Mouse (Mus musculus): ENCODE data around the gene Frs3.

Frs3 gene

DNA sequence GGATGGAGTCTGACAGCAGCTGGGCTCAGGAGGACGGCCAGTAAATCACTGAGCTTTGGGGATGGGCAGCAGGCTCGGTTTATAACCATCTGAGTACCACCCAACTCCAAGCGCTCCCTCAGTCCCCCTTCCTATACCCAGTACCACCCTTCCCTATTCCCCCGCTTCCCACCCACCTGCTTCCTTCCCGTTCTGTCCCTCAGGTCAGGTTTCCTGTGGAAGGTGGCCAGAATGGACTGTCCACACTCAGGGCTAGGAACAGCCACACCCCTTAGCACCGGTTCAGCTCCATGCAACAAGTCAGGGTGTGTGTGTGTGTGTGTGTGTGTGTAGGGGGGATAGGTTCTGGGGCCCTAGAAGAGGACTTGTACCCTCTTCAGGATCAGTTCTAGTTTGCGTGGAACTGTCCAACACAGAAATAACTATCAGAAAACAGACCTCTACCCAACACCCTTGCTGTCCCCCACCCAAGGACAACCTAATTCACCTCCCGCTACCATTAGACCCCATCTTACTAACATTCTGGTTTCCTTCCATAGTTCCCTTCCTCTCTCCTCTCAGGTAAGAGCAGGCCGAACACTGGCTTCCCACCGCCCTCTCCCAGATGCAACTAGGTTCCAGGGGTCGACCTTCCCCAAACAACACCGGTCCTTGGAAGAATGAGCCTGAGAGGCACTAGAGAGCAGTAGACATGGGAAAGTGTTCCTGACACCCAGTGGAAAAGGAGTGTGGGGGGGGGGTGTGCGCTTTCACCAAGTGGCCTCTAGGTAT is 5.0 kb downstream of the Frs3 start:
- no peak for DNase-seq

DNA sequence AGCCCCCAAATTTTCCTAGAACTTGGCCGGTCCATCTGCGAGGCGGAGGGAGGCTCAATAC is 5.4 kb downstream of the Frs3 start, which contains the start of gene Gm21981:
Gm21981 (minus strand) TSS at position 14 of the 61 bp plus-strand sequence.
- DNase-seq = no peak

DNA sequence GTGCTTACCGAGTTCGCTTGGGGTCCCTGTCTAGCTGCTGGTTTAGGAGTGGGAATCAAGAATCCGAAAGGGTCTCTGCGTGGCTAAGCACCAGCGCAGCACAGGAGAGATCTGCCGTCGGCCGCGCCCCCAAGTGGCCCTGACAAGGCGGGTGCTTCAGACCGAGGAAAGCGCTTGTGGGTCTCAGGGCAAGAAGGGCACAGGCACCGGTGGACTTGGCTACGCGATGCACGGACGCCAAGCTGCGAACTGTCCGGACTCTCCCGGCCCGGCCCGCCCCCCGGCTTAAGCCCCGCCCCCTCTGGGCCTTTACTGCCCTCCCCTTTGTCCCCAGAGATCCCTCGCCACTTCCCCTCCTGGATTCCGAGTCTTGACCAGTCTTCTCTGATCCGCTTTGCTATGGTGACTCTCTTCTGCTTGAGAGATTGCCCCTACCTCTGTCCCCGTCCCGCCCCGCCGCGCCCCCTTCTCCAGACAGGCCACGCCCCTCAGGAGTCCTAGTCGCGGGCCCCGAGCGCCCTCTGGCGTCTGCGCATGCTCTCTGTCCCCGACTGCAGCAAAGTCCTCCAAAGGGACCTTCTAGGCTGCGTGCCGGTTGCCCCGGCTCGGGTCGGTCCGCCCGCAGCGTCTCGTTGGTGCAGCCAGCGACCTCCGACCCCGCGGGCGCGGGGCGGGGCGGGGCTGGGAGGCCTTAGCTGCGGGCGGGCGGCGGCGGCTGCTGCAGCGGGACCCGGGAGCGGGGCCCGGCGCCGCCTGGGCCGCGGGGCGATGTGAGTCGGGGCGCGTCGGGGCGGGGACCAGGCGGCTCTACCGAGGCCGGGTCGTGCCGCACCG is 5.9 kb downstream of the Frs3 start, which contains the start of gene Prickle4:
Prickle4 (minus strand) TSS at position 234 of the 834 bp plus-strand sequence.
- peak; percentile 98 for DNase-seq

DNA sequence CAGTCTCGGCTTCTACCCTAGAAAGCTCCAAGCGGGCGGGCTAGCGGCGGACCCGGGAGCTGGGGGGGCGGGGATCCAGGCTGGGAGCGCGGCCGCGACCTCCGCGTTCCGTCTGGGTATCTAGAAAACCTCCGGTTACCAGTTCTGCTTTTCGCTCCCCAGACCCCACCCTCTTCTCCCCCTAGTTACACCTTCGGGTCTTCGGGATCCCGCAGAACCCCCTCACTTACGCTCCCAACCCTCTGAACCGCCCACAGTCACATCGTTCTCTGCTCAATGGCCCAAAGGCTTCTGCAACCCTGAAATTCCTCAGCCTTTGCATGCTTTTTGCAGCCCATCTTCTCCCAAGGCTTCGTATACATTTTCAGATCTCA is 6.5 kb downstream of the Frs3 start:
- no peak for DNase-seq

DNA sequence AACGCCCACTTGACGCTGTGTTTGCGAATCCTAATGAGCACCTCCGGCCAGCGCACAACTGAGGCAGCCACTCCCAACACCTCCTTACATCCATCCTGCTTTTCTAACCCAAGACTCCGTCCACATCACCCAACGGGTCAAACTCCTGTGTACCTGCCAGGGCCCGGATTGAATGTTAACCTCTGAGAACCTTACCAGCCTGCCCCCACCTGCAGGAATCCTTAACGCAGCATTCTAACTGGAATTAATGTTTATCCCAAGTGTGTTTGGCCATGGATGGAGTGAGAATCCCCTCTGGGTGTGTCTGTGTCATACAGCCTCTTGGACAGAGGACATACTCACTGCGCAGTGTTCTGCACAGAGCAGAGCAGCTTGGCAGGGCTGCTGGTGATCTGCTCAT is 9.3 kb downstream of the Frs3 start:
- no peak for DNase-seq

DNA sequence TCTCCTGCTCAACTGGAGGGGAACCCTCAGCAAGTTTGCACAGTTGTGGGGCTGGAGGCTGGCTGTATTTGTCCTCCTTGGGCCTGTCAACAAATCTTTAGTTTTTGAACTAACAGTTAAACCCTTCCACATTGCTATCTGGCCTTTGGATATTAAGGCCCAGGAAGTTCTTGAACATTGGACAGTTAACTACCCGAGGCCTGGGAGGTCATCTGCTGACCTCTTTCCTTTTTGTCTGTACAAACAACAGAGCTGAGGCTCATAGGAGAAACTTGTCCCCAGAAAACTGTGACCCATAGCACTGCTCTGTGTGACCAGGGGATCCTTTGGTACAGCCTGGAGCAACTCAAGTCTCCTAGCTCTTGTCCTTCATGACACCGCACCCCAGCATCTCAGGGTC is 10.2 kb downstream of the Frs3 start:
- no peak for DNase-seq

DNA sequence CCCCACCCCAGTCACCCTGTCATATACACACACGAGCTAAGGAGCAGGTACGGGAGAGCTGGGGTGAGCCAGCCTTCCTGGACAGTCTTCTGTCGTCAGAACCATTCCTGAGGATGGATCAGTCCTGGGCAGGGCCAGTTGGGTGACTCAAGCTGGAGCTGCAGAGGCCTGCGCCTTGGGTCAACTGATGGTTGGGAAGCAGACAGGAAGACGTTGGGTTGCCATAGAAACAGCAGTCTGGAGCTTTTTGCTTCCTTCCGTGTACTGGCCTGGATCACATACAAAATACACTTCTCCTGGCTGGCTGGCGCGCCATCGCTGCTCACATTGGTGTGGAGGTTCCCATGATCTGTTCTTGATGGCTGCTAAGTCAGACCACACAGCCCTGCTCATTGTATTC is 13.0 kb downstream of the Frs3 start:
- no peak for DNase-seq

DNA sequence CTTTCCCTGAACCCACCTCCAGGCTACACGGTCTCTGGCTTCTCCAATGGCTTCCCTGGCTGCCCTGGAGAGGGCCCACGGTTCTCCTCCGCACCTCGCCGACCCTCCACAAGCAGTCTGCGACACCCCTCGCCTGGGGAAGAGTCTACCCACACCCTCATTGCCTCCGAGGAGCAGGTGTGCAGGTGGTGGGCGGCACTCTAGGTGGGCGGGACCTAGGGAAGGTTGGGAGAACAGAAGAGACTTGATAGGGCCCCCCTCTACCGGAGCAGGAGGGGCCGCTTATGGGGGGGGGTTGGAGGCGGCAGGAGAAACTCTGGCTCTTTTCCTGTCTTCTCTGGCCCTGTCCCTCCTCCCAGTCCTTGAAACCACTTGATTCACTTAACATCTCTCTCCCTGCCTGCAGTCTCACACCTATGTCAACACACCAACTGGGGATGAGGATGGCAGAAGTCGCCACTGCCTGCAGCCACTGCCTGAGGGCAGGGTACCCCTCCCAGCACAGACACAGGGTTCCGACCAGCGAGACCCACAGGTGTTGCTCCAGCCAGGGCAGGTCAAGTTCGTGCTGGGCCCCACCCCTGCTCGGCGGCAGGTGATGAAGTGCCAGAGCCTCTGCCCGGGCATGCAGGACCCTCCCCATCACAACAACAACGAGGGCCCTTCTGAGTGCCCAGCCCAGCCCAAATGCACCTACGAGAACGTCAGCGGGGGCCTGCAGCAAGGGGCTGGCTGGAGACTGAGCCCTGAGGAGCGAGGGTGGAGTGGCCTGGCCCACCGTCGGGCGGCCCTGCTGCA is 13.9 kb downstream of the Frs3 start:
- DNase-seq = no peak

DNA sequence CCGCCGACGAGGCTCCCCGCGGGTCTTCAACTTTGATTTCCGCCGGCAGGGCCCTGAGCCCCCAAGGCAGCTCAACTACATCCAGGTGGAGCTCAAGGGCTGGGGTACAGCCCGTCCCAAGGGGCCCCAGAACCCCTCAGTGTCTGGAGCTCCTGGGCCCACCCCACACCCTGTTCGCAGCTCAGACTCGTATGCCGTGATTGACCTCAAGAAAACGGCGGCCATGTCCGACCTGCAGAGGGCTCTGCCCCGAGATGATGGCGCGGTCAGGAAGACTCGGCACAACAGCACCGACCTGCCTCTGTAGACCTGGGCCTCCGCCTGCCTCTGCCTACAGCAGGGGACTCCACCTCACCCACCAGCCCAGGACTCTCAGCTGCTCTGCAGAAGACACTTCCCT is 14.7 kb downstream of the Frs3 start:
- no peak for DNase-seq

DNA sequence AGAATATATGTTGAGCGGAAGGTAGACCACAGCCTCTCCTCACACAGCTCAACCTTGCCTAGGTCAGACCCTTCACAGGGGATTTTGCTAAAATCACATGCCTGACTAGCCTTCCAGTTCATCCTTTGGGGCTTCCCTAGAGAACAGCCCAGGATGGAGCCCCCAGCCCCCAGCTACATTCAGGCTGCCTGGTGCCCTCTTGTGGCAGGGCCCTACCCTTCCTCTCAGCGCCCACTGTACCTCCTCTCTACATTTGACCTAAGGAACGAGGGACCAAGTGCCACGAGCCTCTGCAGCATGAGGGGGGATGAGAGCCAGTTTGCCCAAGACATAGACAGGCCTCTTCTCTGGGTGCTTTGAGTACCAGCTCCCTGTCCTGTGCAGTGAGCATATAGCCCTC is 15.9 kb downstream of the Frs3 start:
- no peak for DNase-seq

DNA sequence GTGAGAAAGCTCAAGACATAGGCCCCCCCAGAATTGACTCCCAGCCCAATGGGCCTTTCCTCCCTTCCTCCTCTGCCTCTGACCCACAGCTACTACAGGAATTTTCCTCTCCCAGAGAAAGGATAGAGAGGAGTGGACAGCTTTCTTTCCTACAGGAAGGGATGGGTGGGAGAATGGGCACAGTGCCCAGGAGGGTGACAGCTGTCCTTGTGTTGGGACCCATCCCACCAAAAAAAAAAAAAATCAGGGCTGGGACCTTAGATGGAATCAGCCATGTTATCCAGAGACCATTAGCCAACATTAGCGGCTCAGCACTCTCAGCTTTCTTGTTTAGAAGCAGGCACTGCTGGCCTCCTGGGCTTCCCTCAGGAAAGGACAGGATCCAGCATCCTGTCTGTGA is 17.4 kb downstream of the Frs3 start:
- DNase-seq = no peak

DNA sequence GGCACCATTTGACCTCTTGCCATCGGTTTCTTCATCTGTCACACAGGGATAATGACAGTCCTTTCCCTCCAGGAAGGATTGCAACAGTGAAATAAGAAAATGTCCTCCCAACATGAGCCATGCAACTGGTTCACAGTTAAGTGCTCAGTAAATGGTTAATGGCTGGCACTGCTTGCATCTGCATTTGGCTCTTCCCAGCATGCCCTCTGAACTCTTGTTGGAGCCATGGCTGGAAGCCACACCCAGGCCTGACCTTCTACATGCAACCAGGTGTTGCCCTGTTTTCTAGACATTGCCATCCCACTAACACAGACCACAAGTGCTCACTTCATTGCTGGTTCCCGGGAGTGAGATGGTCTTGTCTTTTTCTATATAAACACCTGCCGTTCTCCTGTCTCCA is 19.1 kb downstream of the Frs3 start:
- no peak for DNase-seq

DNA sequence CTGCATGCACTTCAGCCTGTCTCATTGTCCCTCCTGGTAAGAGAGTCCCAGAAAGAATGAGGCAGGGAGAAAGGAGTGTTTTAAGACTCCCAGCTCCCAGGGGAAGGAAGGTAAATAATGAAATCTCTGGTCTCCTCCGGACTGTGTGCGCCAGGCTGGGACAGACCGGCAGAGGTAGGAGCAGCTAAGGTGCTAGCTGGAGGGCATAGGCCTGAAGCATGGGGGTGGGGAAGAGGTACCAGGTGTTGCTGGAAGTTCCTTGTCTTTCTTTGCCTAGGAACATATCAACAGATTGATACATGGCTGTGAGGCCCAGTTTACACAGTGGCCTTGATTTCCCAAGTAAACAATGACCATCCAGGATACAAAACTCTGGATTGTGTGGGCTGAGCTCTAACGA is 20.1 kb downstream of the Frs3 start:
- no peak for DNase-seq

DNA sequence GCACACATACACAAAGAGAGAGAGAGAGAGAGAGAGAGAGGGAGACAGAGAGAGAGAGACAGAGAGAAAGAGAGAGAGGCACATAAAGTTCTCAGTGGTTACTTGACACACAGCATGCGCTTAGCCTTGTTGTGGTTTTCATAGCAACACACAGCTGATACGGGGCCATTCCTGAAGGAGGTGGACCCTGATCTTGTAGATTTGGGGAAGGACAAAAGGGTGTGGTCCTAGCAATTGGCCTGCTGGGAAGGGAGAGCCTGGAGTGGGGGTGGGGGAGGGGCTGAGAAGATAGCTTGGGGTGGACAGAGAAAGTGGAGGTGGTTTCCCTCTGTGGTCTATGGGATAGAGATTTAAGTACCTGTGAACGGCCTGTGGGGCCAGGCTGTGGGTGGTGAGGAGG is 21.2 kb downstream of the Frs3 start:
- no peak for DNase-seq

DNA sequence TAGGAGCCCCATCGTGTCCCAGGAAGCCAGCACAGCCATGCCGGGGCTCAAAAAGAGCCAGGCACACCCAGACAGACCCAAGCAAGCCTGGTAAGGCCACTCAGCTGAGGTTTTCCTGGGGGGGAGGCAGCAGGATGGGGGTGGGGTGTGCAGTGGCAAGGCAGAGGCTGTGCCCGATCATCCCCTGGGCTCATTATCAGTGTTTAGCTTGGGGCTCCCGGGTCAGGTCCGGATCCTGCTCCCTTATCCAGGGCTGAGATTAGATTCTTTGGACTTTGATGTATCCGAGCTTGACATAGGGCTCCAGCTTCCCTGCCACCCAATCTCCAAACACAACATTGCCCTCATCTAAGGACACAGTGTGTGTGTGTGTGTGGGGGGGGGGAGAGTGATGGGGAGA is 23.1 kb downstream of the Frs3 start:
- DNase-seq = peak; percentile 16

DNA sequence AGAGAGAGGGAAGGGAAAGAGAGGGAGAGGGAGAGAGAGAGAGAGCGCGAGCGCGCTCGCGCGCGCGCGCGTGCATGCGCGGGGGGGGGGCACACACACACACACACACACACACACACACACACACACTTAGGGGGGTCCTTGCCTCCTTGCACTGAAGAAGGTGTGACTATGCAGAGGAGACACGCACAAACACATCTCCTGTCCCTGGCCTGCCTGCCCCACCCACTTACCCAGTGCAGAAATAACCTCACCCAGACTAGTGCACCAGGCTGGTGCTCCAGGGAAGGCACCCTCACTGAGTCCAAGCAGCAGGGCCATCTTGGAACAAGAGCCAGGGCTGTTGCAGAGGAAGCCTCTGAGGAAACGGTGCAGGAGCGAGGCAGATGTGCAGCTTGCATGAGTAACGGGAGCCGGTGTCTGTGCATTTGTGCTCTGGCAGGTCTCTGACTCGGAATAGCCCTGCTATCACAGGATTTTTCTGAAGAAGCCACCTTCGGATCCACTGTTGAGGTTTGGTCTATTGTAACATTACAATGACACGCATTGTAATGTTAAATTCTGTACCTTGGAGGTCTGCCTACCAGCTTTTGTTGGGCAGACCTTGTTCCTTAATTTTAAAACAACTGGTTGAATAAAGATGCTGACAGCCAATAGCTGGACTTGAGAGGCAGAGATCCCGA is 24.2 kb downstream of the Frs3 start:
- DNase-seq = peak; percentile 6

DNA sequence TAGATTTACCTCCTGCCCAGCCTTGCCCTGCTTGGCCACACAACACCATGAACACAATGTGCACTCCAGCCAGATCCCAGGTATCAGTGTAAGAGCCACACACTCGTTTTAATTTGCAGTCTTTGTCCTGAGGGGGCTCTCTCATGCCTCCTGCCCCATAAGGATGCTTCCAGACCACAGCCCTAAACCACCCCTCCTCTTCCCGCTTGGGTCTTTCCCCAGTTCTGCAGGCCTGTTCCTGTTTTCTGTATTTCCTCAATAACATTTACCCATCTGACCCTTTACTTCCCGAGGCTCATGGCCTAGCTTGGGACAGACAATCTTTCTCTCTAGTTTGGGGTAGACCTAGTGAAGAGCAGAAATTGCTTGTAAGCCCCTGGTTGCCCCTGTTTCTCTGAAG is 26.2 kb downstream of the Frs3 start:
- DNase-seq = no peak

DNA sequence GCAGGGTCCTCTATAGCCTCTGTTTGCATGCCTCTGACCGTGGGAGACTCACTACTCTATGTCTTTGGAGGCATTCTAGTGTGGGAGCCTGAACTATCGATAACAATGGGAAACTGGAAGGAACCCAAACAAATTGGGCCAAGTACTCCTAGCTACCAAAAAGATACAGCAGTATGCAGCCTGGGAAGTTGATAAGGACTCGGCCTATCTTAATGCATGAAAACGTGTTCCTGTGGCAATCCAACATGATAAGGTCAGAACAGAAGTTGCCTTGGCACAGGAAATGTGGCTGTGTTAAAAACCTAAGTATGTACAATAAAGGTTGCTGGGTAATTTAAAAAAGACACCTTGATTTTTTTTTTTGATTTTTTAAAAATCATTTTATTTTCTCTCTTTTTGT is 32.4 kb downstream of the Frs3 start:
- DNase-seq = no peak

DNA sequence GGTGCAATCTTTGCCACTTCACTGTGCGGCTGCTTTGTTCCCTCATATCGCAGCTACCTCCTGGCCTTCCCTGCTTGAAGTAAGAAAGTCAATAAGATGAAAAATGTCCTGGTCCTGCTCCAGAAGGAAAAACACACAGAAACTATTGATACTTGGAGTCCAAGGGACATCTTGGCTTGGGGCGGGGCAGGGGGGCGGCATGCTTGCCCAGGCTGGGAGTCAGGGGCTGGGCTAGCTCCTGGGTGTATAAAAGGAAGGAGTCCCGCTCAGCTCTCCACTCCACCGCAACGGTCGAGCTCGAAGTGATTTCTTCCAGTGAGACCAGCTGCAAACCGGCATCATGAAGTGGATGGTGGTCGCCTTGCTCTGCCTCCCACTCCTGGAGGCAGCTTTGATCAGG is 37.7 kb downstream of the Frs3 start, which contains the start of gene Pgc:
Pgc (plus strand) TSS at position 277 of the 400 bp plus-strand sequence.
- no peak for DNase-seq

DNA sequence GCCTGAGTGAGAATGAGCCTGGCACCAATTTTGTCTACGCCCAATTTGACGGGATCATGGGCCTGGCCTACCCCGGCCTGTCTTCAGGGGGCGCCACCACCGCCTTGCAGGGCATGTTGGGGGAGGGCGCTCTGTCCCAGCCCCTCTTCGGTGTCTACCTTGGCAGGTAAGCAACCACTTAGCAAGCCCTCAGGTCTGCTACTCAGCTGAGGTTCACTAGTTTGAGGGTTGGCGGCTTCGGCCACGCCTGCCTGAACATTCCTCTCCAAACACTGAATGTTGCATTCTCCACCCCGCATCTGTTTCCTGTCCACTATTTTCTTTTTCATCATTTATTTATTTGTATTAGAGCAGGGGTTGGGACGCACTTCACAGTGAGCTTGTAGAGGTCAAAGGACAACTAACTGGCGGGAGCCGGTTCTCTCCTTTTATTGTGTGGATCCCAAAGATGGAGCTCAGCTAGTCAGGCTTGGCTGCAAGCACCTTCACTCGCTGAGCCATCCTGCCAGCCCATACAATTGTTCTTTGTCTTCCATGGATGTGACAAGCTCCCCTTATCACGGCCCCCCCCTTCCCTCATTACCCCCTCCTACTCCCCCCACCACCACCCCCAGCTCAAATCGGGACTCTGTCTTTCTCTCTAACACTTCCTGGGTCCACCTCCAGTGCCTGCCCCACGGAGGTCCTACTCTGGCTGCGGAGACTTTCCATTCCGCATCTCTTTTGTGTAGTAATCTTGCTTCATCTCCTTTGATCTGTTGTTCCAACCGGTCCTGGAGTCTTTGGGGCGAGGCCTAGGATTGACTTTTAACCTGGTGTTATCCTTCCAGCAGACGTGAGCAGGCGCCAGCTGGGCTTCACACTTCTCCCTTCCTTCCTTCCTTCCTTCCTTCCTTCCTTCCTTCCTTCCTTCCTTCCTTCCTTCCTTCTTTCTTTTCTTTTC is 42.1 kb downstream of the Frs3 start:
- no peak for DNase-seq

DNA sequence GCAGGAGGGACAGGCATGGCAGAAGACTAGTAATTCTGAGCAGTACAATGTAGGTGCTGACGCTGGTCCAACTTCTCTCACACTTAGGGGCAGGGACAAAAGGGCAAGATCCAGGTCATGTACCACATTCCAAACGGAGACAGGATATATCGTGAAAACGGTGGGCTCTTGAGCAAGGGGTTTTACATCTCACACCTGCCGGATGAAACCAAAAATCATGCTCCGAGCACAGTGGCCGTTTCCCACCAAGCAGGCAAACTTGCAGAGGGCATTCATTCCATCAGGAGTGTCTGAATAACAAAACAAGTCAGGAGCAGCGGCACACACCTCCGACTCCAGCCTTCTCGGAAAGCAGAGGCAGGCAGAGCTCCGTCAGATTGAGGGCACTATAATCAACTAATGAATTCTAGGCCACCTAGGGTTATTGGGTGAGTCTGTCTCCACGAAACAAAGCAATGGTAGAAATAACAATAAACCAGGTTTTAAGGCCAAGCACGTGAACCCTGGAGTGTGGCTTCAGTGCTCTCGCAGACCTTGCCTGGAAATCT is 46.8 kb downstream of the Frs3 start:
- DNase-seq = no peak

DNA sequence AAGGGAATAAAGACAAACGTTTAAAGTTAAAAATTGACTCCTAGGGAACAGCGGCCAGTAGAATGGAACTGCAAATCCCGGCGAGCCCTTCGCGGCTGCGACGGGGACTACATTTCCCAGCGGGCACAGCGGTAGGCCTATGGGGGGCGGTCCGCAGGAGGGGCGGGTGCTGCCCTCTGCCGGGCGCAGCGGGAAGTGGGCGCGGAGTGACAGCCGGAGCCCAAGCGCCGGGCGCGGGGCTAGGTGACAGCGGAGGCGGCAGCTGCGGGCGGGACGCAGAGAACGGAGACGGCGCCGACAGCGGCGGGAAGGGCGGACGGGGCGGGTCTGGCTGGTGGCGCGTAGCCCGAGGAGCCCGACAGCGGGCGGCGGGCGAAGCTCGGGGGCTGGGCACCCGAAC is 48.0 kb downstream of the Frs3 start, which contains the start of gene Tfeb:
Tfeb (plus strand) TSS at position 175 of the 400 bp plus-strand sequence.
- DNase-seq = peak; percentile 94
